Mouse (Mus musculus) embryonic facial prominence, embryonic 15.5 days (tissue): ENCODE measurements around the gene Zfp386. TPM values are rescaled to one million over a fixed set of nuclear protein-coding genes. Genes with fewer than 3 reads are reported as not detected.

Source experiments
- ATAC-seq: fragments of 200-750 bp; cut with Nextera tagmentation; 2 replicates; pipeline ENCODE4 v1.8.0; 2017; ENCODE audit warnings: low read depth, moderate TSS enrichment; ENCODE audit not compliant: insufficient number of reproducible peaks, low FRiP score, low TSS enrichment
- H3K27ac ChIP-seq: fragments of 300-500 bp; sonication (generic); replicated peaks from 2 replicates; pipeline ENCODE4 v1.5.1; 2015; ENCODE audit warnings: mild to moderate bottlenecking, inconsistent platforms
- H3K27me3 ChIP-seq: fragments of 300-500 bp; sonication (generic); 2 replicates; pipeline ENCODE4 v1.6.1; 2015; ENCODE audit warnings: inconsistent platforms
- H3K36me3 ChIP-seq: fragments of 300-500 bp; sonication (generic); 2 replicates; pipeline ENCODE4 v1.6.1; 2015; ENCODE audit warnings: mild to moderate bottlenecking, inconsistent platforms
- H3K4me1 ChIP-seq: fragments of 300-500 bp; sonication (generic); 2 replicates; pipeline ENCODE4 v1.6.1; 2015; ENCODE audit warnings: inconsistent platforms
- H3K4me2 ChIP-seq: fragments of 300-500 bp; sonication (generic); replicated peaks from 2 replicates; pipeline ENCODE4 v1.6.1; 2015; ENCODE audit warnings: mild to moderate bottlenecking, inconsistent platforms
- H3K4me3 ChIP-seq: fragments of 300-500 bp; sonication (generic); replicated peaks from 2 replicates; pipeline ENCODE4 v1.5.1; 2015; ENCODE audit warnings: mild to moderate bottlenecking, inconsistent platforms
- H3K9ac ChIP-seq: fragments of 300-500 bp; sonication (generic); 2 replicates; pipeline ENCODE4 v1.6.1; 2015; ENCODE audit warnings: inconsistent platforms
- H3K9me3 ChIP-seq: fragments of 300-500 bp; sonication (generic); replicated peaks from 2 replicates; pipeline ENCODE4 v1.6.1; 2016; ENCODE audit warnings: inconsistent platforms
- WGBS: fragments of 180-500 bp; shearing (Covaris S2); methylation state at CpG from one replicate; pipeline ENCODE4 v1.1.7; 2015; 5-methylcytosine and 5-hydroxymethylcytosine counted together
- polyA plus RNA-seq: library from polyadenylated mRNA; unstranded; fragments of >200 nt; fragmentation: Nextera tagmentation; extraction: Ambion mirVana; gene quantifications from 2 replicates; pipeline ENCODE4 v1.2.1, GENCODE M21; 2015

The Zfp386 gene
- polyA plus RNA-seq, 1 experiment from 2014 or later, result 44.0 TPM

DNA sequence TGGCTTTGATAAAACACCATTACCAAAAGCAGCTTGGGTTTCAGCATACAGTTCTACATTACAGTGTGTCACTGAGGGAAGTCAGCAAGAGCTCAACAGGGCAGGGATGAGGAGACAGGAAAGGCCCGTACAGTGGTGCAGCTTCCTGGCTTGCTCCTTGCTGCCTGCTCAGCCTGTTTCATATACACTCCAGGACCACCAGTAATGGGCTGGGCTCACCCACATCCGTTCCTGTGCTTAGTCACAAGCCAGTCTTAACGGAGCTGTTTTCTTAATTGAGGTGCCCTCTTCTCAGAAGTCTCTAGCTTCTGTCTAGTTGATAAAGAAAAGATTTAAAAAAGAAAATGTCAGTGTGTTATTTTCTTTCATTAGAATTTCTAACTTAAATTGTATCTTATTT, 8.6 kb downstream of the Zfp386 start:
- no peaks in the 10 kb centered on the region for H3K4me1 ChIP-seq
- 95% methylated on average over 3 of the region's 3 CpGs for WGBS
- H3K9ac ChIP-seq, result no peak overlapping the region
- no peak overlapping the region for H3K4me2 ChIP-seq
- no peak for ATAC-seq
- no peak overlapping the region for H3K27ac ChIP-seq
- H3K27me3 ChIP-seq, result no peaks in the 10 kb centered on the region
- H3K4me3 ChIP-seq, result no peak overlapping the region
- peaks cover 60% of the 10 kb centered on the region for H3K36me3 ChIP-seq
- H3K9me3 ChIP-seq, result peaks cover 26% of the 10 kb centered on the region

DNA sequence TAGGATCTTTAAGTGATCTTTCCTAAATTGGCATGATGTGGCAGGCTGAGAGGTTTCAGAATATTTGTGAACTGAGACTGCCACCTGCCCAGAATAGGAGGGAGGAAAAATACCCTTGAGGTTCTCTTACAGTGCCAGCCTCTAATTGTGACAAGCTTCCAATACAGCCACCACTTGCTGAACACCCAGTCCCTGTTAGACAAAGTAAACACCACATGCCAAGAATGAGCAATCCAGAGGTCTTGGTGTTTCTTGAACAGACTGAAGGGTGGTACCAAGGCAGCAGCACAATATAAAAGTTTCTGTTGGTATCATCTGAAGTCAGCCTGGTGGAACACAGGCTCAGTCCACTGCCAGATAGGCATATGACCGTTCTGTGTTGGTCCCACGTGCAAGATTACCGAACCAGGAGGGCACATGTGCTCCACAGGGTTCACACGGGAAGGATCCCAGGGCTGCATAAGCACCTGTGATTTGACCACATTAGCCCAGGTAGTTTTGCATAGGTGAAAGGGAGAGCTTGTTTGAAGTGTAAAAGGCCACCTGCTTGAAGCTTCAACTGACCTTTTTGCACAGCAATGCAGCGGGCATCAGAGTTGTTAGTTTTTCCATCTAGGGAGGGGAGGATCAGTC, 14.2 kb downstream of the Zfp386 start:
- H3K27me3 ChIP-seq, result no peaks in the 10 kb centered on the region
- peaks cover 46% of the 10 kb centered on the region for H3K36me3 ChIP-seq
- H3K4me3 ChIP-seq, result no peak overlapping the region
- no peaks in the 10 kb centered on the region for H3K4me1 ChIP-seq
- WGBS, result 91% methylated on average over 5 of the region's 5 CpGs
- H3K9me3 ChIP-seq, result peaks cover 37% of the 10 kb centered on the region
- no peak overlapping the region for H3K9ac ChIP-seq
- H3K27ac ChIP-seq, result no peak overlapping the region
- ATAC-seq, result no peak
- H3K4me2 ChIP-seq, result no peak overlapping the region

DNA sequence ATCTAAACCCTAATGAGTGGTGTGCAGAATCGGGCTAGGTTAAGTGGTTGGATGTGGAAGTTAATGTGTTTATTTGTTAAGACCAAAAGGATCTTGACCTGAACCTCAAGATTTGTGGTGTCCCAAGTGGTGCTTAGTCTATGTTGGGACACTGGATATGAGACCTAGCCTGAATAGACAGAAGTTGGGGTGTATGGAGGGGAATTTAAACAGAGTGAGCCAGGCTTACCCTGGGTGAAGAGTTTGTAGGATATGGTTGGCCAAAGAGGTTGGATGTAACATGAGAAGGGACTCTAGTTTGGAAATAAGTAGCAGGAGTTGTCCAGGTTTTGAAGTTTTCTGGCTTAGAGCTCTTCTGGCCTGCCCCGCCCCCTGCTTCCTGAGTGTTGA, 14.7 kb downstream of the Zfp386 start:
- Histone ChIP-seq H3K4me1 (no peaks in the 10 kb centered on the region), H3K27ac (no peak overlapping the region), H3K9me3 (peaks cover 37% of the 10 kb centered on the region), H3K27me3 (no peaks in the 10 kb centered on the region), H3K4me2 (no peak overlapping the region), H3K9ac (no peak overlapping the region), H3K4me3 (no peak overlapping the region), H3K36me3 (peaks cover 41% of the 10 kb centered on the region)
- no peak for ATAC-seq
- 92% methylated on average over 2 of the region's 2 CpGs for WGBS

DNA sequence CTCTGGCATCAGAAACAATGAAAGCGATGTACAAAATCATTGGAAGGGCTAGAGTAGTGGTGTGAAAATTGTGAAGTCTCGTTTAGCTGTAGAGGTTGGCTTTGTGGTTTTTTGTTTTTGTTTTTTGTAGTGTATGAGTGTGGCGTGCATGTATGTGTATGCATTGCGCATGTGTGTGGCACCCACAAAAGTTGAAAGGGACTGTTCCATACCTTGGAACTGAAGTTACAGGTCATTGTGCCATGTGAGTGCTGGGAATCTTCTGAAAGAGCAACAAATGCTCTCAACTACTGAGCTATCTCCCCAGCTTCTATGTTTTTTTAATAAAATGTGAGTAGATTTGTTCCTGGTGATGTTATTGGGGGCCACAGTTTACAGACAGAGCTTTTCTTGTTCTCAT, 15.5 kb downstream of the Zfp386 start:
- H3K27me3 ChIP-seq, result no peaks in the 10 kb centered on the region
- peaks cover 35% of the 10 kb centered on the region for H3K36me3 ChIP-seq
- no peak overlapping the region for H3K9ac ChIP-seq
- no peak for ATAC-seq
- no peaks in the 10 kb centered on the region for H3K4me1 ChIP-seq
- H3K4me2 ChIP-seq, result no peak overlapping the region
- 95% methylated on average over 4 of the region's 4 CpGs for WGBS
- no peak overlapping the region for H3K4me3 ChIP-seq
- no peak overlapping the region for H3K27ac ChIP-seq
- peaks cover 37% of the 10 kb centered on the region for H3K9me3 ChIP-seq

DNA sequence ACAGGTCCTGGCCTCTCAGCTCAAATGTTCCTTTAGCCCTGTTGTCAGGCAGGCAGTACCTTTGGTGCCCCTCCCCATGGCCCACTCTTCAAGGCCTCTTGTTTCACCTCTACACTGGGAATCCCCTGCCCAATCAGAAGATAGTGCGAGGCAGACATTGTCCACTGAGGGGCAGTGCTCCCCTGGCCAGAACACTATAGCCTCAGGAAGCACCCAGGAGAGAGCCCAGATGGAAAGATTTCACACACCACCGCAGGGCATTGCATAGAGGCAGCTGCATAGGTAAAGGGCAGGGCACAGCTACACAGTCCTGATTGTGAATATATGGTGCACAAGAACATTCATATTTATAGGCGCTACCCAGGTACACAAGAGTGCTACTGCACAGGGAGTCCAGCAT, 23.5 kb downstream of the Zfp386 start:
- no peak overlapping the region for H3K9ac ChIP-seq
- H3K4me3 ChIP-seq, result no peak overlapping the region
- no peak overlapping the region for H3K4me2 ChIP-seq
- peak; percentile 57 for ATAC-seq
- no peaks in the 10 kb centered on the region for H3K9me3 ChIP-seq
- H3K36me3 ChIP-seq, result no peaks in the 10 kb centered on the region
- 28% methylated on average over 3 of the region's 3 CpGs for WGBS
- no peak overlapping the region for H3K27ac ChIP-seq
- H3K4me1 ChIP-seq, result no peaks in the 10 kb centered on the region
- peaks cover 9% of the 10 kb centered on the region; the same call in 1 of the 2 replicates for H3K27me3 ChIP-seq

DNA sequence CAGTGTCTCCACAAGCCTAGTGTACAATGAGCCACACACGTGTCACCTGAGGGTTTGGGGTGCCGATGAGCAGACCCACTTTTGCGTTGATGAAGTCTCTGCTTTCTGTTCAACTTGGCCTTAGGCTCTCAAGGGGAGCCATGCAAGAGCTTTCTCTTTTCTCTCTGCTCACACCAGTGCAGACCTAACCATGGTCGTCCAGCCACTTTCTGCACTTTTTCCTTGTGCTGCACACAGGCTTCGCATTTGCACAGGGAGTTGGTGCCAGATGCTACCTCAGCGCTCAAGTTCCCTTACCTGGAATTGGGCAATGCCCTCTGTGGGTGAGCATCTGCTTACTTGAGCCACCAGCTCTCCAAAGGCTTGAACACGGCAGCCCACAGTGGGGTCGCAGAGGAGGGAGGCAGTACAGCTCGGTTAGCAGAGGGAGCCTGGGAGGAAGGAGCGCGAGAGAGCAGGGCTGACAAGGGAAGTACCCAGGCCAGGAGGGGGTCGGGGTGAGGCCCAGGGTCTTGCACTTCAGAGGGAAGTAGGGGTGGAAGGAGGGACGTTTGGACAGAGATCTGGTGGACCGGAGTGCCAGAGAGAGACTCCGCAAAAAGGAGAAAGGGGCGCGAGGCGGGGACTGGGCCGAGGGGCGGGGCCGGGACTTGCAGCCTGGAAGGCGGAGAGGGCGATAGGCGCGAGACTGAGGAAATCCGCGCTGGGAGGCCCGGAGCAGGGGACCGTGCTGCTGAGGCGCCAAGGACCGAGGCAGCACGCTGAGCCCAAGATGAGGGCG, 29.7 kb downstream of the Zfp386 start, which contains the start of gene Vipr2:
Gene Vipr2, plus strand, starts transcription at position 653 of the 781 bp plus-strand sequence.
- Histone ChIP-seq H3K9me3 (no peaks in the 10 kb centered on the region), H3K4me3 (peak within 1 kb of the TSS; percentile 50), H3K36me3 (no peaks in the 10 kb centered on the region), H3K9ac (peak within 1 kb of the TSS; percentile 44), H3K4me1 (peaks cover 4% of the 10 kb centered on the region; the same call in 1 of the 2 replicates), H3K27ac (no peak within 1 kb of the TSS), H3K4me2 (peak within 1 kb of the TSS; percentile 90), H3K27me3 (peaks cover 21% of the 10 kb centered on the region)
- ATAC-seq, result peak; percentile 85
- WGBS, result 4% methylated on average over 33 of the region's 33 CpGs

DNA sequence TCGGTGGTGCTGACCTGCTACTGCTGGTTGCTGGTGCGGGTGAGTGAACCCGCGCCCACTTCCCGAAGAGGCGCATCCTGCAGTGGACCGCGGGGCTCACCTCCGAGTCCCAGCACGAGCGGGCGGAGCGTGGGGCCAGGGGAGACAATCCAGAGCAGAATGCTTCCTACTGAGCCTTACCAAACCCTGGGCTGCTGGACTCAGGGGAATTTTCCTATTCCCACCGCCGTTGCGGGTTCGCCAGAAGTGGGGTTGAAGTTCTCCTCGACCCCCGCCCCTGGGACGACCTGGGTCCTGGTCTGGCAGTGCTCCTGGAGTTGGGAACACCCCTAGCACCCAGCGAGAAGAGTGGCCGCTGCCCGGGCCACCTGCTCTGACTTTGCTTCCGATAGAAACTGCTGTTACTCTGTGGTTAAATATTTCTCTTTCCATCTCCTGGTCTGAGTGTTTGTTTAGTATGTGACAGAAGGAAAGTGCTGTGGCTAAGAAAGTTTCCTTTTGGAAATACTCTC, 30.4 kb downstream of the Zfp386 start:
- no peaks in the 10 kb centered on the region for H3K36me3 ChIP-seq
- H3K27me3 ChIP-seq, result peaks cover 21% of the 10 kb centered on the region
- peak overlapping the region; percentile 44 for H3K9ac ChIP-seq
- H3K4me2 ChIP-seq, result peak overlapping the region; percentile 90
- ATAC-seq, result peak; percentile 65; the same call in 1 of the 2 replicates
- H3K4me1 ChIP-seq, result peaks cover 4% of the 10 kb centered on the region; the same call in 1 of the 2 replicates
- H3K9me3 ChIP-seq, result no peaks in the 10 kb centered on the region
- no peak overlapping the region for H3K27ac ChIP-seq
- H3K4me3 ChIP-seq, result peak overlapping the region; percentile 50
- under 1% methylated on average over 24 of the region's 24 CpGs for WGBS

GRCm38 (mm10) chr12:116083125-116083524, 35.6 kb downstream of the Zfp386 start:
- no peaks in the 10 kb centered on the region; the same call in 1 of the 2 replicates for H3K4me1 ChIP-seq
- no peak overlapping the region for H3K4me3 ChIP-seq
- H3K4me2 ChIP-seq, result no peak overlapping the region
- H3K36me3 ChIP-seq, result no peaks in the 10 kb centered on the region
- 0 out of 2 replicates have a peak overlapping the region, but pooled peaks have one; percentile 17 for H3K27ac ChIP-seq
- 38% methylated on average over 6 of the region's 6 CpGs for WGBS
- no peaks in the 10 kb centered on the region for H3K27me3 ChIP-seq
- ATAC-seq, result peak; percentile 73
- H3K9ac ChIP-seq, result no peak overlapping the region
- H3K9me3 ChIP-seq, result no peaks in the 10 kb centered on the region

GRCm38 (mm10) chr12:116084294-116084693, 36.8 kb downstream of the Zfp386 start:
- 85% methylated on average over 2 of the region's 2 CpGs for WGBS
- H3K9me3 ChIP-seq, result no peaks in the 10 kb centered on the region
- H3K4me2 ChIP-seq, result no peak overlapping the region
- H3K4me1 ChIP-seq, result no peaks in the 10 kb centered on the region
- H3K4me3 ChIP-seq, result no peak overlapping the region
- no peaks in the 10 kb centered on the region for H3K36me3 ChIP-seq
- H3K27me3 ChIP-seq, result no peaks in the 10 kb centered on the region
- H3K9ac ChIP-seq, result no peak overlapping the region
- ATAC-seq, result no peak
- H3K27ac ChIP-seq, result no peak overlapping the region

GRCm38 (mm10) chr12:116086951-116087600, 39.6 kb downstream of the Zfp386 start:
- no peaks in the 10 kb centered on the region for H3K27me3 ChIP-seq
- H3K4me2 ChIP-seq, result no peak overlapping the region
- H3K9me3 ChIP-seq, result no peaks in the 10 kb centered on the region
- 82% methylated on average over 5 of the region's 5 CpGs for WGBS
- H3K4me3 ChIP-seq, result no peak overlapping the region
- ATAC-seq, result no peak
- no peaks in the 10 kb centered on the region for H3K36me3 ChIP-seq
- no peak overlapping the region for H3K9ac ChIP-seq
- H3K4me1 ChIP-seq, result no peaks in the 10 kb centered on the region
- no peak overlapping the region for H3K27ac ChIP-seq

DNA sequence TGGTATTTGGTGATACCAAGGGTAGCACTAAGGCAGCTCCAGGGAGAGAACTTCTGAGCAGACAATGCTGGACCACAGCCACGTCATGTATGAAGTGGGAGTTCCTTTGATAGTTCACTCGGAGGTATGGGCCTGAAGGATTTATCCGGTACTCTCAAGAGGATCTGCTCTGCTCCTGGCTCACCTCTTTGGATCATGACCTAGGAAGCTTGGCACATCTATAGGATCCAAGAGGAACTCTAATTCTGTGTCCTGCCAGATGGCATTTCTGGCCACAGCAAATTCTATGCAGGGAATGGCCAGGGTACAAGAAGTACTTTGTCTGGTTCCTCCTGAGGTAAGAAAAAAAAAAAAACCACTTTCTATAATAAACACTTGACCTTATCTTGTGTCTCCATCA, 42.3 kb downstream of the Zfp386 start:
- ATAC-seq, result no peak
- H3K36me3 ChIP-seq, result no peaks in the 10 kb centered on the region
- H3K9ac ChIP-seq, result no peak overlapping the region
- no peaks in the 10 kb centered on the region for H3K4me1 ChIP-seq
- no peaks in the 10 kb centered on the region for H3K9me3 ChIP-seq
- H3K27me3 ChIP-seq, result no peaks in the 10 kb centered on the region
- H3K4me2 ChIP-seq, result no peak overlapping the region
- H3K27ac ChIP-seq, result no peak overlapping the region
- no peak overlapping the region for H3K4me3 ChIP-seq
- WGBS, result 83% methylated on average over 3 of the region's 3 CpGs
